Mouse (Mus musculus): Measurements from ENCODE around the gene Dvl3.

GRCm38 (mm10) chr16:20486048-20486447, 30.7 kb upstream of the Dvl3 start:
- no peak for TF ChIP-seq CTCF (IDR thresholded peaks at IDR 0.05; ENCODE audit: low read depth, low read length)
- no peak for TF ChIP-seq POLR2A (IDR thresholded peaks at IDR 0.05; ENCODE audit: extremely low read depth, insufficient read depth, low read length)

Data from liver, adult 2 months (tissue).